Mouse (Mus musculus): ENCODE results near the gene Rnf207. TPM values are rescaled to one million over a fixed set of nuclear protein-coding genes. Genes with fewer than 3 reads are reported as not detected.

Gene Rnf207
- polyA plus RNA-seq, 1 experiment = not detected

DNA sequence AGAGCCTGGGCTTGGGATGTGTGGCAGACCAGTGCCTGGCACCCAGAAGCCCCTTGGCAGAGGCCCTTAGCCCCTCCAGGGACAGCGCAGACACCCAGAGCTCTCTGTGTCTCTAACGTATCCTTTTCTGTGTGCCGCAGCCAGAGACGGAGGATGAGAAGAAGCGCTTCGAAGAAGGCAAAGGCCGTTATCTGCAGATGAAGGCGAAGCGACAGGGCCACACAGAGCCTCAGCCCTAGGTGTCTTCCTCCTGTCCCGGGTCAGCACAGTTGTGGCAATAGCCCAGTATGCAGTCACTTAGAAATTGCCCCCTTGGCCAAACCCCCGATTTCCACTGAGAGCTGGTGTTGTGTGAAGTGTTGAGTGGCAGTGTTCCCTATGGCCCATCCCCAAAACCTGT, 47.5 kb downstream of the Rnf207 start:
- TF ChIP-seq POLR2A (IDR thresholded peaks at IDR 0.05; ENCODE audit: borderline replicate concordance, control insufficient read depth, low read depth, low read length) (no peak), CTCF (IDR thresholded peaks at IDR 0.05; ENCODE audit: control insufficient read depth, insufficient read depth, low read length) (no peak)
- Histone ChIP-seq H3K4me1 (ENCODE audit: control insufficient read depth, insufficient read depth, low read length) (no peaks in the 10 kb centered on the region), H3K27ac (ENCODE audit: control insufficient read depth, insufficient read depth, low read depth, low read length, poor library complexity) (no peak overlapping the region), H3K4me3 (replicated peaks; ENCODE audit: control insufficient read depth, low read depth, low read length) (no peak overlapping the region)
- 91% methylated on average over 11 of the region's 11 CpGs for WGBS

DNA sequence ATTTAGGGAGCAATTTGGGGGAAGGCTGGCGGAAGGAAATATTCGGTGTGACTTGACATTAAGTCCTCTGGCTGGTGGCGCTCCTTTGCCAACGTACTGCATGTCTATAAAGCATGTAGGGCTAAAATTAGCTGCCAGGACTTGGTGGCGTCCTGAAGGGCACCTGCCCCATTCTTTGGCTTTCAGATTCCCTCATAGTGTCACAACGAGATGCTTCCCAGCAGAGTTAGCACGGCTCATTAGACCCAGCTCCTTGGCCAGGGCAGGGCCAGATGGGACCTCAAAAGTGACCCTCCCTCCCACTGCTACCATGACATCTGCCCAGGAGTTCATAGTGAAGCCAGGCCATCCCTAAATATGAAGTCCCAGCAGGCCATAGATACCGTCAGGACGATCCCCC, 48.2 kb downstream of the Rnf207 start:
- 86% methylated on average over 9 of the region's 9 CpGs for WGBS
- H3K4me1 ChIP-seq (ENCODE audit: control insufficient read depth, insufficient read depth, low read length) = no peaks in the 10 kb centered on the region
- H3K27ac ChIP-seq (ENCODE audit: control insufficient read depth, insufficient read depth, low read depth, low read length, poor library complexity) = no peak overlapping the region
- H3K4me3 ChIP-seq (replicated peaks; ENCODE audit: control insufficient read depth, low read depth, low read length) = no peak overlapping the region
- TF ChIP-seq POLR2A (IDR thresholded peaks at IDR 0.05; ENCODE audit: borderline replicate concordance, control insufficient read depth, low read depth, low read length) = no peak
- TF ChIP-seq CTCF (IDR thresholded peaks at IDR 0.05; ENCODE audit: control insufficient read depth, insufficient read depth, low read length) = no peak

- no peak for TF ChIP-seq POLR2A (IDR thresholded peaks at IDR 0.05; ENCODE audit: borderline replicate concordance, control insufficient read depth, low read depth, low read length)
- TF ChIP-seq CTCF (IDR thresholded peaks at IDR 0.05; ENCODE audit: control insufficient read depth, insufficient read depth, low read length) = no peak
- H3K4me3 ChIP-seq (replicated peaks; ENCODE audit: control insufficient read depth, low read depth, low read length) = no peak overlapping the region
- H3K27ac ChIP-seq (ENCODE audit: control insufficient read depth, insufficient read depth, low read depth, low read length, poor library complexity) = no peak overlapping the region
- 86% methylated on average over 13 of the region's 13 CpGs for WGBS
- H3K4me1 ChIP-seq (ENCODE audit: control insufficient read depth, insufficient read depth, low read length) = no peaks in the 10 kb centered on the region
These were observed 48.8 kb downstream of the Rnf207 start for GRCm38 (mm10) chr4:152269967-152270366.

- Histone ChIP-seq H3K4me1 (ENCODE audit: control insufficient read depth, insufficient read depth, low read length) (no peaks in the 10 kb centered on the region), H3K4me3 (replicated peaks; ENCODE audit: control insufficient read depth, low read depth, low read length) (no peak overlapping the region), H3K27ac (ENCODE audit: control insufficient read depth, insufficient read depth, low read depth, low read length, poor library complexity) (no peak overlapping the region)
- 76% methylated on average over 13 of the region's 13 CpGs for WGBS
- TF ChIP-seq CTCF (IDR thresholded peaks at IDR 0.05; ENCODE audit: control insufficient read depth, insufficient read depth, low read length) (no peak), POLR2A (IDR thresholded peaks at IDR 0.05; ENCODE audit: borderline replicate concordance, control insufficient read depth, low read depth, low read length) (no peak)
These were observed 50.9 kb downstream of the Rnf207 start for GRCm38 (mm10) chr4:152267748-152268369.

GRCm38 (mm10) chr4:152266236-152266895, 52.4 kb downstream of the Rnf207 start:
- Histone ChIP-seq H3K4me3 (replicated peaks; ENCODE audit: control insufficient read depth, low read depth, low read length) (no peak overlapping the region), H3K27ac (ENCODE audit: control insufficient read depth, insufficient read depth, low read depth, low read length, poor library complexity) (no peak overlapping the region), H3K4me1 (ENCODE audit: control insufficient read depth, insufficient read depth, low read length) (no peaks in the 10 kb centered on the region)
- WGBS = 78% methylated on average over 10 of the region's 10 CpGs
- TF ChIP-seq CTCF (IDR thresholded peaks at IDR 0.05; ENCODE audit: control insufficient read depth, insufficient read depth, low read length) = no peak
- TF ChIP-seq POLR2A (IDR thresholded peaks at IDR 0.05; ENCODE audit: borderline replicate concordance, control insufficient read depth, low read depth, low read length) = no peak

GRCm38 (mm10) chr4:152265791-152266190, 53.0 kb downstream of the Rnf207 start:
- Histone ChIP-seq H3K27ac (ENCODE audit: control insufficient read depth, insufficient read depth, low read depth, low read length, poor library complexity) (no peak overlapping the region), H3K4me3 (replicated peaks; ENCODE audit: control insufficient read depth, low read depth, low read length) (no peak overlapping the region), H3K4me1 (ENCODE audit: control insufficient read depth, insufficient read depth, low read length) (no peaks in the 10 kb centered on the region)
- TF ChIP-seq CTCF (IDR thresholded peaks at IDR 0.05; ENCODE audit: control insufficient read depth, insufficient read depth, low read length) (no peak), POLR2A (IDR thresholded peaks at IDR 0.05; ENCODE audit: borderline replicate concordance, control insufficient read depth, low read depth, low read length) (no peak)
- WGBS = 79% methylated on average over 5 of the region's 5 CpGs

- 88% methylated on average over 9 of the region's 9 CpGs for WGBS
These were observed 53.8 kb downstream of the Rnf207 start for GRCm38 (mm10) chr4:152264867-152265568.

DNA sequence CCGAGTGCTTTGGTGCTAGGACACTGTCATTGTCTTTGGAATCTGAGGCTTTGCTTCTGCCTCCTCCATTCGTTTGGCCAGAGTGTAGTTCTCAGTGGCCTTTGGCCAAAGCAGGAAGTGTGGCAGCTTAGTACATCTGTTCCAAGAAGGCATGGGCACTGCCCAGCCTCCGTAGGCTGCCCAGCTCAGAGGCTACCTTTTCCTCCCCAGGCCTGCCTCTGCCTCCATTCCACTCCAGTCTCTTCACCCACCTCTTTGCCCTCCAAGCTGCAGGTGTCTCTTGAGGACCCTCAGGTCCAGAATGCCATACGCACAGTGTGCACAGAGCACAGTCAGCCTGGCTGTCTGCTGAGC, 54.6 kb downstream of the Rnf207 start:
- 71% methylated on average over 4 of the region's 4 CpGs for WGBS
- TF ChIP-seq CTCF (IDR thresholded peaks at IDR 0.05; ENCODE audit: control insufficient read depth, insufficient read depth, low read length) (no peak), POLR2A (IDR thresholded peaks at IDR 0.05; ENCODE audit: borderline replicate concordance, control insufficient read depth, low read depth, low read length) (no peak)
- no peak overlapping the region for H3K4me3 ChIP-seq (replicated peaks; ENCODE audit: control insufficient read depth, low read depth, low read length)
- no peaks in the 10 kb centered on the region for H3K4me1 ChIP-seq (ENCODE audit: control insufficient read depth, insufficient read depth, low read length)
- H3K27ac ChIP-seq (ENCODE audit: control insufficient read depth, insufficient read depth, low read depth, low read length, poor library complexity) = no peak overlapping the region

More at GRCm38 (mm10) chr4:152264867-152265568, 53.8 kb downstream of the Rnf207 start:
- Histone ChIP-seq H3K4me3 (replicated peaks; ENCODE audit: control insufficient read depth, low read depth, low read length) (no peak overlapping the region), H3K27ac (ENCODE audit: control insufficient read depth, insufficient read depth, low read depth, low read length, poor library complexity) (no peak overlapping the region), H3K4me1 (ENCODE audit: control insufficient read depth, insufficient read depth, low read length) (no peaks in the 10 kb centered on the region)
- TF ChIP-seq CTCF (IDR thresholded peaks at IDR 0.05; ENCODE audit: control insufficient read depth, insufficient read depth, low read length) (peak; percentile 34; the same call in 1 of the 2 replicates), POLR2A (IDR thresholded peaks at IDR 0.05; ENCODE audit: borderline replicate concordance, control insufficient read depth, low read depth, low read length) (no peak)

Measured in bone marrow, adult 2 months (tissue).